Comparison of ENCODE assay signal across 20 mouse cellular contexts in genomic region chr2:174903627-174904026, GRCm38 (mm10).
A peak's percentile ranks its signal among the peaks of the same experiment; 100 is the strongest.
DNase-seq lines count a peak whose midpoint lies in the region; ATAC-seq and TF ChIP-seq lines count a peak whose summit lies in the region.
"Had no signal": no experiment of that assay in that cellular context is flagged by ENCODE, and none has a peak within 500 bp of the region (broad histone marks: within the 10 kb centered on the region; RNA-seq: fewer than 3 reads in every experiment).

No protein-coding gene starts in this region.

- H3K27me3 ChIP-seq in kidney, postnatal 0 days (ENCODE audit: insufficient read depth, low read length), result no peaks in the 10 kb centered on the region
- no peaks in the 10 kb centered on the region for H3K27me3 ChIP-seq in kidney, embryonic 14.5 days (ENCODE audit: control insufficient read depth, insufficient read depth, low read length)
- H3K27me3 ChIP-seq in limb, embryonic 12.5 days, result no peaks in the 10 kb centered on the region
- H3K27me3 ChIP-seq in stomach, embryonic 16.5 days (ENCODE audit: control insufficient read depth, insufficient read depth, low read length), result no peaks in the 10 kb centered on the region
- H3K27me3 ChIP-seq: forebrain, embryonic 15.5 days; heart, embryonic 12.5 days had no signal

- no peak overlapping the region for H3K4me2 ChIP-seq in kidney, postnatal 0 days (ENCODE audit: low read length)
- no peak overlapping the region for H3K4me2 ChIP-seq in kidney, embryonic 14.5 days (replicated peaks; ENCODE audit: low read depth, low read length)
- no peak overlapping the region for H3K4me2 ChIP-seq in limb, embryonic 12.5 days
- no peak overlapping the region for H3K4me2 ChIP-seq in stomach, embryonic 16.5 days (ENCODE audit: low read depth, low read length)
- H3K4me2 ChIP-seq: forebrain, embryonic 15.5 days; heart, embryonic 12.5 days; liver, embryonic 11.5 days; midbrain, embryonic 11.5 days had no signal

- 70% methylated on average over 7 of the region's 7 CpGs for WGBS in kidney, postnatal 0 days
- 69% methylated on average over 7 of the region's 7 CpGs for WGBS in kidney, embryonic 14.5 days
- WGBS in limb, embryonic 12.5 days, result 38% methylated on average over 7 of the region's 7 CpGs
- WGBS in stomach, embryonic 16.5 days, result 50% methylated on average over 7 of the region's 7 CpGs

- H3K4me3 ChIP-seq in kidney, postnatal 0 days (replicated peaks; ENCODE audit: low read depth, low read length), result no peak overlapping the region
- no peak overlapping the region for H3K4me3 ChIP-seq in kidney, embryonic 14.5 days (ENCODE audit: low read length)
- H3K4me3 ChIP-seq in limb, embryonic 12.5 days (replicated peaks), result no peak overlapping the region
- H3K4me3 ChIP-seq in stomach, embryonic 16.5 days (replicated peaks; ENCODE audit: low read length), result no peak overlapping the region
- H3K4me3 ChIP-seq: forebrain, embryonic 15.5 days; heart, embryonic 12.5 days; myocyte had no signal

- no peaks in the 10 kb centered on the region for H3K36me3 ChIP-seq in kidney, postnatal 0 days (ENCODE audit: insufficient read depth, low read length)
- no peaks in the 10 kb centered on the region for H3K36me3 ChIP-seq in kidney, embryonic 14.5 days (ENCODE audit: control insufficient read depth, insufficient read depth, low read length)
- H3K36me3 ChIP-seq in limb, embryonic 12.5 days, result no peaks in the 10 kb centered on the region
- no peaks in the 10 kb centered on the region for H3K36me3 ChIP-seq in stomach, embryonic 16.5 days (ENCODE audit: control insufficient read depth, insufficient read depth, low read length)
- H3K36me3 ChIP-seq: forebrain, embryonic 15.5 days; heart, embryonic 12.5 days had no signal

- H3K4me1 ChIP-seq in kidney, postnatal 0 days (replicated peaks; ENCODE audit: insufficient read depth, low read length), result no peaks in the 10 kb centered on the region
- H3K4me1 ChIP-seq in kidney, embryonic 14.5 days (ENCODE audit: control insufficient read depth, insufficient read depth, low read length), result peaks cover 4% of the 10 kb centered on the region; the same call in 1 of the 2 replicates
- peaks cover 11% of the 10 kb centered on the region; the same call in 1 of the 2 replicates for H3K4me1 ChIP-seq in limb, embryonic 12.5 days (replicated peaks)
- no peaks in the 10 kb centered on the region for H3K4me1 ChIP-seq in stomach, embryonic 16.5 days (ENCODE audit: control insufficient read depth, insufficient read depth, low read length)
- H3K4me1 ChIP-seq: forebrain, embryonic 15.5 days had no signal

- peak; percentile 46 for DNase-seq in embryo, embryonic 11 days
- DNase-seq in embryo, embryonic 10 days (ENCODE audit: low spot score), result no peak
- peak; percentile 28 for DNase-seq in kidney, postnatal 0 days (ENCODE audit: low spot score)
- no peak for DNase-seq in spleen, postnatal 14 days (ENCODE audit: low spot score in 2 of 2)
- DNase-seq: adrenal gland, adult 2 months; cerebellum, postnatal 10 days; heart, postnatal 36 days; kidney, postnatal 14 days; lung, adult 2 months; lung, postnatal 36 days; thymus, postnatal 14 days had no signal

- ATAC-seq in kidney, postnatal 0 days (replicated peaks; ENCODE audit: low FRiP score, low read depth), result no peak
- no peak for ATAC-seq in kidney, embryonic 14.5 days (ENCODE audit: low FRiP score, low TSS enrichment)
- no peak for ATAC-seq in limb, embryonic 12.5 days (ENCODE audit: insufficient number of reproducible peaks, insufficient read depth, low FRiP score, low TSS enrichment, low read depth)
- ATAC-seq in stomach, embryonic 16.5 days (ENCODE audit: insufficient read depth, low FRiP score), result 0 out of 2 replicates have a peak, but pooled peaks have one; percentile 8
- no peak for ATAC-seq in frontal cortex, adult (ENCODE audit: low TSS enrichment)
- ATAC-seq: forebrain, embryonic 15.5 days had no signal

- TF ChIP-seq CTCF in kidney, postnatal 0 days (IDR thresholded peaks at IDR 0.05; ENCODE audit: low read depth), result no peak

- no peaks in the 10 kb centered on the region for H3K9me3 ChIP-seq in kidney, postnatal 0 days (replicated peaks; ENCODE audit: low read length)
- H3K9me3 ChIP-seq in kidney, embryonic 14.5 days (ENCODE audit: control insufficient read depth, low read length), result no peaks in the 10 kb centered on the region
- no peaks in the 10 kb centered on the region for H3K9me3 ChIP-seq in limb, embryonic 12.5 days
- no peaks in the 10 kb centered on the region for H3K9me3 ChIP-seq in stomach, embryonic 16.5 days (replicated peaks; ENCODE audit: control insufficient read depth, low read length)
- H3K9me3 ChIP-seq: forebrain, embryonic 15.5 days; heart, embryonic 12.5 days had no signal

- no peak overlapping the region for H3K27ac ChIP-seq in kidney, postnatal 0 days
- H3K27ac ChIP-seq in kidney, embryonic 14.5 days (ENCODE audit: low read depth, low read length), result no peak overlapping the region; the same call in 1 of the 2 replicates
- H3K27ac ChIP-seq in limb, embryonic 12.5 days, result peak overlapping the region; percentile 35; the same call in 1 of the 2 replicates
- 0 out of 2 replicates have a peak overlapping the region, but pooled peaks have one; percentile 38 for H3K27ac ChIP-seq in stomach, embryonic 16.5 days (ENCODE audit: low read length)
- H3K27ac ChIP-seq: forebrain, embryonic 15.5 days had no signal

- H3K9ac ChIP-seq in kidney, postnatal 0 days (ENCODE audit: low read depth, low read length), result no peak overlapping the region
- no peak overlapping the region for H3K9ac ChIP-seq in kidney, embryonic 14.5 days (ENCODE audit: low read depth, low read length)
- H3K9ac ChIP-seq in limb, embryonic 12.5 days (replicated peaks), result no peak overlapping the region
- no peak overlapping the region for H3K9ac ChIP-seq in stomach, embryonic 16.5 days (ENCODE audit: low read length)
- H3K9ac ChIP-seq: forebrain, embryonic 15.5 days; heart, embryonic 12.5 days had no signal

Comparison
In these comparisons a context has a peak if more than half of its experiments do, and no peak if none do; other contexts are left out.
1. DNase-seq: peak in embryo, embryonic 11 days (single experiment) and kidney, postnatal 0 days (single experiment); none in embryo, embryonic 10 days (single experiment) and spleen, postnatal 14 days (0 of 2).
2. H3K27ac ChIP-seq: peak in limb, embryonic 12.5 days (single experiment) and stomach, embryonic 16.5 days (single experiment); none in kidney, postnatal 0 days (single experiment) and kidney, embryonic 14.5 days (single experiment).